Mouse (Mus musculus): ENCODE measurements around the gene Noa1.

GRCm38 (mm10) chr5:77273151-77273550, 36.7 kb downstream of the Noa1 start:
- TF ChIP-seq CTCF (IDR thresholded peaks at IDR 0.05; ENCODE audit: extremely low read depth, insufficient read depth, low read length) (no peak), POLR2A (IDR thresholded peaks at IDR 0.05; ENCODE audit: extremely low read depth, insufficient read depth, low read length) (no peak)
